Mouse (Mus musculus) heart, adult 2 months (tissue): ENCODE data around the gene Olfr558. TPM values are rescaled to one million over a fixed set of nuclear protein-coding genes. Genes with fewer than 3 reads are reported as not detected.
A peak's percentile ranks its signal among the peaks of the same experiment; 100 is the strongest.

Source experiments
- DNase-seq, 2 experiments: peaks; one replicate each; pipeline ENCODE4 v3.0.0; 2021
- H3K27ac ChIP-seq: fragments of 200-600 bp; 2 replicates; pipeline ENCODE4 v1.8.1; 2022
- H3K27me3 ChIP-seq: fragments of 200-500 bp; 2 replicates; pipeline ENCODE4 v1.6.1; 2012; ENCODE audit warnings: mild to moderate bottlenecking, low read length, inconsistent platforms, mixed read lengths; ENCODE audit not compliant: control insufficient read depth, insufficient read depth
- H3K36me3 ChIP-seq: fragments of 200-500 bp; 2 replicates; pipeline ENCODE4 v1.6.1; 2012; ENCODE audit warnings: low read length, inconsistent platforms; ENCODE audit not compliant: control insufficient read depth, insufficient read depth
- H3K4me1 ChIP-seq: fragments of 200-500 bp; 2 replicates; pipeline ENCODE4 v1.6.1; 2011; ENCODE audit warnings: low read length; ENCODE audit not compliant: control insufficient read depth, insufficient read depth
- H3K4me3 ChIP-seq: fragments of 200-600 bp; 2 replicates; pipeline ENCODE4 v1.8.1; 2022
- H3K79me2 ChIP-seq: fragments of 200-500 bp; replicated peaks from 2 replicates; pipeline ENCODE4 v1.6.1; 2012; ENCODE audit warnings: mild to moderate bottlenecking, inconsistent platforms, low read length, moderate library complexity, mixed read lengths; ENCODE audit not compliant: control insufficient read depth, insufficient read depth
- H3K9ac ChIP-seq: fragments of 200-500 bp; 2 replicates; pipeline ENCODE4 v1.6.1; 2012; ENCODE audit warnings: low read depth, mild to moderate bottlenecking, control low read depth, inconsistent platforms, low read length, mixed read lengths
- CTCF ChIP-seq: fragments of 200-600 bp; IDR thresholded peaks from 2 replicates; pipeline ENCODE4 v1.8.1; 2022; ENCODE audit warnings: antibody characterized with exemption, mild to moderate bottlenecking, moderate library complexity
- EP300 ChIP-seq: fragments of 200-500 bp; IDR thresholded peaks from 2 replicates; pipeline ENCODE4 v1.6.1; 2011; ENCODE audit warnings: low read depth, low read length, control low read depth; ENCODE audit not compliant: insufficient read depth
- POLR2A ChIP-seq: fragments of 200-500 bp; IDR thresholded peaks from 2 replicates; pipeline ENCODE4 v1.6.1; 2011; ENCODE audit warnings: mild to moderate bottlenecking, low read depth, low read length, control low read depth; ENCODE audit not compliant: insufficient read depth
- WGBS: fragments of 180-500 bp; shearing (Covaris S2); methylation state at CpG from one replicate; pipeline ENCODE4 v1.1.7; 2018; 5-methylcytosine and 5-hydroxymethylcytosine counted together
- intact Hi-C: fragments of 180-260 bp; cut with DNase I; formaldehyde crosslinking; loops from one replicate; pipeline ENCODE4 v1.15.1; 2025
- long read RNA-seq: library from polyadenylated mRNA; stranded (forward); transcript quantifications from one replicate; pipeline ENCODE4 v2.0.0, GENCODE M21; 2021
- polyA plus RNA-seq: library from polyadenylated mRNA; depleted of rRNA; stranded (reverse); fragments of >200 nt; gene quantifications from 2 replicates; pipeline ENCODE4 v1.2.3, GENCODE M21; 2012; rRNA removed
- total RNA-seq, 2 experiments: library from RNA; stranded (reverse); gene quantifications; 2 replicates each; pipeline ENCODE4 v1.2.3; 2021

Gene Olfr558
- total RNA-seq (1 to 10 TPM; 3.0 to 3.8 TPM), polyA plus RNA-seq (3.5 and 8.4 TPM in 2 replicates)
- long read RNA-seq, partial matches to known transcripts = 1 of 5 reads
- long read RNA-seq, other reads (novel, unspliced or antisense) = 2 of 5 reads

GRCm38 (mm10) chr7:102701915-102702314 is at the start of gene Olfr558:
Olfr558 (plus strand) TSS chr7:102702215.
- no peaks in the 10 kb centered on the region for H3K79me2 ChIP-seq
- no peaks in the 10 kb centered on the region for H3K4me1 ChIP-seq
- no peak within 1 kb of the TSS for H3K9ac ChIP-seq
- TF ChIP-seq CTCF (no peak), EP300 (no peak)
- no peak within 1 kb of the TSS for H3K4me3 ChIP-seq
- no peaks in the 10 kb centered on the region for H3K27me3 ChIP-seq
- H3K27ac ChIP-seq = no peak within 1 kb of the TSS
- intact Hi-C loops = no loop called here
- no peaks in the 10 kb centered on the region for H3K36me3 ChIP-seq
- no peak for DNase-seq

- DNase-seq = no peak
- Histone ChIP-seq H3K4me1 (no peaks in the 10 kb centered on the region), H3K79me2 (no peaks in the 10 kb centered on the region), H3K27me3 (no peaks in the 10 kb centered on the region), H3K9ac (no peak within 1 kb of the TSS), H3K4me3 (no peak within 1 kb of the TSS), H3K36me3 (no peaks in the 10 kb centered on the region), H3K27ac (no peak within 1 kb of the TSS)
- intact Hi-C loops = no loop called here
- WGBS = 57% methylated on average over 1 of the region's 1 CpGs
- no peak for TF ChIP-seq EP300
- no peak for TF ChIP-seq POLR2A
- no peak for TF ChIP-seq CTCF
These were observed 43.5 kb upstream of the Olfr558 start, which contains the start of gene Olfr555 for GRCm38 (mm10) chr7:102658523-102658922. Olfr555 (plus strand) TSS chr7:102658823.

GRCm38 (mm10) chr7:102664599-102664998 is 37.4 kb upstream of the Olfr558 start, which contains the start of gene Olfr556:
Olfr556 (plus strand) TSS chr7:102664899.
- intact Hi-C loops = loop anchor here (10.0 kb wide), 1 partner anchor 90 kb away; the partner anchor contains the start of genes Olfr560 and Olfr78
- WGBS = 36% methylated on average over 3 of the region's 3 CpGs

GRCm38 (mm10) chr7:102665378-102665777 is 36.6 kb upstream of the Olfr558 start:
- no peaks in the 10 kb centered on the region for H3K27me3 ChIP-seq
- H3K36me3 ChIP-seq = no peaks in the 10 kb centered on the region
- DNase-seq = no peak
- intact Hi-C loops = loop anchor here (10.0 kb wide), 1 partner anchor 89 kb away; the partner anchor contains the start of genes Olfr560 and Olfr78
- H3K4me1 ChIP-seq = no peaks in the 10 kb centered on the region; the same call in 1 of the 2 replicates
- H3K79me2 ChIP-seq = no peaks in the 10 kb centered on the region
- H3K4me3 ChIP-seq = no peak overlapping the region
- WGBS = 34% methylated on average over 2 of the region's 2 CpGs
- TF ChIP-seq EP300 (no peak), POLR2A (no peak), CTCF (peak; percentile 77)
- no peak overlapping the region for H3K27ac ChIP-seq
- H3K9ac ChIP-seq = no peak overlapping the region

More at GRCm38 (mm10) chr7:102664599-102664998, 37.4 kb upstream of the Olfr558 start, which contains the start of gene Olfr556:
- DNase-seq = no peak
- Histone ChIP-seq H3K79me2 (no peaks in the 10 kb centered on the region), H3K27ac (no peak within 1 kb of the TSS), H3K4me1 (no peaks in the 10 kb centered on the region; the same call in 1 of the 2 replicates), H3K9ac (no peak within 1 kb of the TSS), H3K4me3 (no peak within 1 kb of the TSS), H3K27me3 (no peaks in the 10 kb centered on the region), H3K36me3 (no peaks in the 10 kb centered on the region)
- TF ChIP-seq CTCF (no peak), POLR2A (no peak), EP300 (no peak)

- no peak overlapping the region for H3K9ac ChIP-seq
- H3K4me3 ChIP-seq = no peak overlapping the region
- no peaks in the 10 kb centered on the region for H3K27me3 ChIP-seq
- TF ChIP-seq POLR2A (no peak), EP300 (no peak), CTCF (no peak)
- no peaks in the 10 kb centered on the region for H3K4me1 ChIP-seq
- peaks cover 3% of the 10 kb centered on the region for H3K36me3 ChIP-seq
- intact Hi-C loops = no loop called here
- H3K27ac ChIP-seq = no peak overlapping the region
- WGBS = 84% methylated on average over 2 of the region's 2 CpGs
- no peaks in the 10 kb centered on the region for H3K79me2 ChIP-seq
- no peak for DNase-seq
These were observed 25.8 kb upstream of the Olfr558 start for GRCm38 (mm10) chr7:102676225-102676624.

- no peak for DNase-seq
- whole genome bisulfite sequencing = 65% methylated on average over 1 of the region's 1 CpGs
- TF ChIP-seq CTCF (no peak), EP300 (no peak), POLR2A (no peak)
- H3K9ac ChIP-seq = no peak overlapping the region
- intact Hi-C loops = no loop called here
- H3K4me1 ChIP-seq = no peaks in the 10 kb centered on the region
- peaks cover 3% of the 10 kb centered on the region for H3K36me3 ChIP-seq
- no peaks in the 10 kb centered on the region for H3K79me2 ChIP-seq
- H3K4me3 ChIP-seq = no peak overlapping the region
- no peak overlapping the region for H3K27ac ChIP-seq
- no peaks in the 10 kb centered on the region for H3K27me3 ChIP-seq
These were observed 20.1 kb upstream of the Olfr558 start for GRCm38 (mm10) chr7:102681916-102682315.
